Mouse (Mus musculus) stomach, embryonic 16.5 days (tissue): Measurements from ENCODE around the gene BC051142. TPM values are rescaled to one million over a fixed set of nuclear protein-coding genes. Genes with fewer than 3 reads are reported as not detected.

Experiments
- ATAC-seq: fragments of 200-750 bp; cut with Nextera tagmentation; 2 replicates; pipeline ENCODE4 v1.8.0; 2017; ENCODE audit warnings: moderate number of reproducible peaks, moderate TSS enrichment; ENCODE audit not compliant: insufficient read depth, low FRiP score
- H3K27ac ChIP-seq: fragments of 300-500 bp; sonication (generic); 2 replicates; pipeline ENCODE4 v1.5.1; 2014; ENCODE audit warnings: low read length
- H3K27me3 ChIP-seq: fragments of 300-500 bp; sonication (generic); 2 replicates; pipeline ENCODE4 v1.6.1; 2014; ENCODE audit warnings: low read length, control low read depth, mixed read lengths; ENCODE audit not compliant: control insufficient read depth, insufficient read depth
- H3K36me3 ChIP-seq: fragments of 300-500 bp; sonication (generic); 2 replicates; pipeline ENCODE4 v1.6.1; 2014; ENCODE audit warnings: low read length; ENCODE audit not compliant: control insufficient read depth, insufficient read depth
- H3K4me1 ChIP-seq: fragments of 300-500 bp; sonication (generic); 2 replicates; pipeline ENCODE4 v1.6.1; 2014; ENCODE audit warnings: low read length, control low read depth, mixed read lengths; ENCODE audit not compliant: control insufficient read depth, insufficient read depth
- H3K4me2 ChIP-seq: fragments of 300-500 bp; sonication (generic); 2 replicates; pipeline ENCODE4 v1.6.1; 2014; ENCODE audit warnings: low read depth, low read length, mixed read lengths
- H3K4me3 ChIP-seq: fragments of 300-500 bp; sonication (generic); replicated peaks from 2 replicates; pipeline ENCODE4 v1.5.1; 2014; ENCODE audit warnings: mild to moderate bottlenecking, low read length
- H3K9ac ChIP-seq: fragments of 300-500 bp; sonication (generic); 2 replicates; pipeline ENCODE4 v1.6.1; 2014; ENCODE audit warnings: low read length
- H3K9me3 ChIP-seq: fragments of 300-500 bp; sonication (generic); replicated peaks from 2 replicates; pipeline ENCODE4 v1.6.1; 2016; ENCODE audit warnings: low read length, control low read depth; ENCODE audit not compliant: control insufficient read depth
- WGBS: fragments of 180-500 bp; shearing (Covaris S2); extraction: QIAGEN DNeasy Blood & Tissue Kit; methylation state at CpG from one replicate; pipeline ENCODE4 v1.1.7; 2014; 5-methylcytosine and 5-hydroxymethylcytosine counted together
- polyA plus RNA-seq: library from polyadenylated mRNA; unstranded; fragments of >200 nt; fragmentation: Nextera tagmentation; extraction: Ambion mirVana; gene quantifications from 2 replicates; pipeline ENCODE4 v1.2.1, GENCODE M21; 2015

BC051142 gene
- polyA plus RNA-seq, 1 experiment from 2014 or later, result 1.8 TPM

GRCm38 (mm10) chr17:34391507-34391906 lies 7.1 kb upstream of the BC051142 start:
- H3K4me1 ChIP-seq, result no peaks in the 10 kb centered on the region
- no peaks in the 10 kb centered on the region for H3K9me3 ChIP-seq
- no peaks in the 10 kb centered on the region for H3K36me3 ChIP-seq
- H3K9ac ChIP-seq, result no peak overlapping the region
- no peaks in the 10 kb centered on the region for H3K27me3 ChIP-seq
- H3K4me2 ChIP-seq, result no peak overlapping the region
- ATAC-seq, result no peak
- H3K4me3 ChIP-seq, result no peak overlapping the region
- WGBS, result 67% methylated on average over 7 of the region's 7 CpGs
- H3K27ac ChIP-seq, result no peak overlapping the region

DNA sequence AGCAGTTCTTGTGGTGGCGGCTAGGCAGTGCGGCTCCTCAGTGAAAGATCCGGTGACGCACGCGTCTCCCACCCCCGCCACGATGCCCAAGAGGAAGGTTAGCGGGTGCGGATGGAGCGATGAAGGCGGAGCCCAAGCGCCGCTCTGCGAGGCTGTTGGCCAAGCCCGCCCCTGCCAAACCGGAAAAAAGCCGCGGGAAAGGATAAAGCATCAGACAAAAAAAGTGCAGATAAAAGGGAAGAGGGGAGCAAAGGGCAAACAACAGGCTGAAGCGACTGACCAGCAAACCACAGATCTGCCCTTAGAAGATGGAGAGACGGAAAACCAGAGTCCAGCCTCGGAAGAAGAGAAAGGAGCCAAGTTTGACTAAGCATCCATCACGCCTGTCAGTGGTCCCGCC lies 6.3 kb upstream of the BC051142 start:
- H3K36me3 ChIP-seq, result no peaks in the 10 kb centered on the region
- no peaks in the 10 kb centered on the region for H3K9me3 ChIP-seq
- H3K9ac ChIP-seq, result peak overlapping the region; percentile 48
- no peaks in the 10 kb centered on the region for H3K27me3 ChIP-seq
- H3K27ac ChIP-seq, result no peak overlapping the region
- peak overlapping the region; percentile 65 for H3K4me2 ChIP-seq
- ATAC-seq, result no peak; the same call in 1 of the 2 replicates
- peak overlapping the region; percentile 46 for H3K4me3 ChIP-seq
- WGBS, result 4% methylated on average over 24 of the region's 24 CpGs
- H3K4me1 ChIP-seq, result no peaks in the 10 kb centered on the region

GRCm38 (mm10) chr17:34397357-34397756 lies 1.3 kb upstream of the BC051142 start:
- no peaks in the 10 kb centered on the region for H3K9me3 ChIP-seq
- WGBS, result 69% methylated on average over 5 of the region's 5 CpGs
- no peak overlapping the region for H3K4me2 ChIP-seq
- H3K4me3 ChIP-seq, result no peak overlapping the region
- no peaks in the 10 kb centered on the region for H3K36me3 ChIP-seq
- H3K4me1 ChIP-seq, result no peaks in the 10 kb centered on the region
- ATAC-seq, result no peak
- H3K27ac ChIP-seq, result no peak overlapping the region
- no peak overlapping the region for H3K9ac ChIP-seq
- H3K27me3 ChIP-seq, result no peaks in the 10 kb centered on the region

DNA sequence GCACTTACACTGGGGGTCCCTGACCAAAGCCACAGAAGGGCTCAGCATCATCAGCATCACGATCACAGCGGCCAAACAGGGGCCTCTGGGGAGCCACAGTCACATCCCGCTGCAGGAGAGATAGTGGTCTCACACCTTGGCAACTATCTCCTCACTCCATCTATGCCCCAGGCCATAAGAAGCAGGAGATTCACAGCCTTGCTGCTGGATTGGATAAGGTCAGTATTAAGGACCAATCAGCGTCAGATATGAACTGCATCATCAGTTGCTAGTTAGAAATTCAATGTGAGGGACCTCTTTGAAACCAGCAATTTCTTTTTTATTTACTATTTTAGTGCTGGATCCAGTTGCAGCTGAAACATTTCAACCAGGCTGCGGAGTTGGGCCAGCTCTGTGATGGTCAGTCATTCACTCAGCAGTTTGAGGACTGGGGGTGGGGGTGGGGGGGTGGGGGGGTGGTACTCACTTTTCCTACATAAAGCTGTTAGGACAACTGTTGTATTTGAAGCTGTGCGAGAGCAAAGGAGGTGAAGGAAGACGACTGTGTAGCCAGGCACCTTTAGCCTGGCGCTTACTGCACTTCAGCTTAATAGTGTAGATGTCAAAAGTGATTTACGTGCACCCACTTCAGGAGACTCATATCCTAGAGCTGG lies 436 bp upstream of the BC051142 start:
- H3K4me3 ChIP-seq, result peak overlapping the region; percentile 62
- peak; percentile 83 for ATAC-seq
- no peak overlapping the region for H3K9ac ChIP-seq
- peak overlapping the region; percentile 79 for H3K4me2 ChIP-seq
- no peaks in the 10 kb centered on the region for H3K4me1 ChIP-seq
- no peaks in the 10 kb centered on the region for H3K27me3 ChIP-seq
- no peaks in the 10 kb centered on the region for H3K36me3 ChIP-seq
- 14% methylated on average over 9 of the region's 9 CpGs for WGBS
- no peak overlapping the region for H3K27ac ChIP-seq
- no peaks in the 10 kb centered on the region for H3K9me3 ChIP-seq

DNA sequence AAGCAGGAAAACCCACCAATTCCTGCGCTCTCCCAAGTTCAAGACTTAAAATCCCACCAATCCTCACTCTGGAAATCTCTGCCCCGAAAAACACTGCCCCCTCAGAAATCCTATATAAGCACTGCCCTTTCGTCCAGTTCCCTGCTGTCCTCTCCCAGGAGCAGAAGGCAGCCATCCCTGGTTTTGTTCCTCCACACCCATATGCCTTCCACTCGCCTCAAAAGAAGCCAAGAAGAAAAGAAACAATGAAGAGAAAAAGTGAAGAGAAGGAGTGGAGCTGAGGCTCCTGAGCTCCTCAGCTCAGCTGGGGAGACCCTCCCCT lies 735 bp downstream of the BC051142 start:
- H3K9me3 ChIP-seq, result no peaks in the 10 kb centered on the region
- no peak overlapping the region for H3K9ac ChIP-seq
- H3K27ac ChIP-seq, result no peak overlapping the region
- no peaks in the 10 kb centered on the region for H3K27me3 ChIP-seq
- no peaks in the 10 kb centered on the region for H3K4me1 ChIP-seq
- WGBS, result 58% methylated on average over 4 of the region's 4 CpGs
- H3K4me2 ChIP-seq, result peak overlapping the region; percentile 79
- no peak for ATAC-seq
- no peaks in the 10 kb centered on the region for H3K36me3 ChIP-seq
- H3K4me3 ChIP-seq, result peak overlapping the region; percentile 62; the same call in 1 of the 2 replicates

- WGBS, result 19% methylated on average over 6 of the region's 6 CpGs
These were observed 12.5 kb downstream of the BC051142 start for GRCm38 (mm10) chr17:34411117-34411516.

GRCm38 (mm10) chr17:34420014-34420413 lies 21.4 kb downstream of the BC051142 start:
- 70% methylated on average over 7 of the region's 7 CpGs for WGBS
- no peaks in the 10 kb centered on the region for H3K9me3 ChIP-seq
- no peaks in the 10 kb centered on the region for H3K4me1 ChIP-seq
- no peak for ATAC-seq
- no peak overlapping the region for H3K27ac ChIP-seq
- H3K9ac ChIP-seq, result no peak overlapping the region
- no peaks in the 10 kb centered on the region for H3K27me3 ChIP-seq
- no peaks in the 10 kb centered on the region for H3K36me3 ChIP-seq
- H3K4me2 ChIP-seq, result no peak overlapping the region
- no peak overlapping the region for H3K4me3 ChIP-seq

More at GRCm38 (mm10) chr17:34411117-34411516, 12.5 kb downstream of the BC051142 start:
- no peaks in the 10 kb centered on the region for H3K9me3 ChIP-seq
- no peak overlapping the region for H3K4me2 ChIP-seq
- H3K27ac ChIP-seq, result no peak overlapping the region
- no peaks in the 10 kb centered on the region for H3K4me1 ChIP-seq
- H3K4me3 ChIP-seq, result no peak overlapping the region
- no peaks in the 10 kb centered on the region for H3K36me3 ChIP-seq
- ATAC-seq, result no peak
- no peaks in the 10 kb centered on the region for H3K27me3 ChIP-seq
- H3K9ac ChIP-seq, result no peak overlapping the region

GRCm38 (mm10) chr17:34427597-34427996 lies 29.0 kb downstream of the BC051142 start:
- H3K4me2 ChIP-seq, result no peak overlapping the region
- H3K27me3 ChIP-seq, result no peaks in the 10 kb centered on the region
- ATAC-seq, result no peak

GRCm38 (mm10) chr17:34437120-34437519 lies 38.5 kb downstream of the BC051142 start:
- H3K27me3 ChIP-seq, result no peaks in the 10 kb centered on the region
- H3K9me3 ChIP-seq, result no peaks in the 10 kb centered on the region
- H3K27ac ChIP-seq, result no peak overlapping the region
- no peak overlapping the region for H3K4me3 ChIP-seq
- H3K4me1 ChIP-seq, result no peaks in the 10 kb centered on the region
- H3K9ac ChIP-seq, result no peak overlapping the region
- H3K36me3 ChIP-seq, result no peaks in the 10 kb centered on the region
- ATAC-seq, result no peak
- 56% methylated on average over 4 of the region's 4 CpGs for WGBS
- H3K4me2 ChIP-seq, result no peak overlapping the region

More at GRCm38 (mm10) chr17:34427597-34427996, 29.0 kb downstream of the BC051142 start:
- Histone ChIP-seq H3K9me3 (no peaks in the 10 kb centered on the region), H3K36me3 (no peaks in the 10 kb centered on the region), H3K27ac (no peak overlapping the region), H3K9ac (no peak overlapping the region), H3K4me3 (no peak overlapping the region), H3K4me1 (no peaks in the 10 kb centered on the region)
